Mouse (Mus musculus): Measurements from ENCODE around the gene Tceal9.
"Not testable (repeated sequence)": the region's sequence is repeated elsewhere in the genome, so short reads cannot be mapped to it uniquely, and the experiment has no call there.

Tceal9 gene

GRCm38 (mm10) chrX:136244574-136245229 lies at the start of gene Tceal9:
Tceal9 (plus strand) TSS chrX:136245079.
- peak; percentile 54 to 59 for DNase-seq (ENCODE audit: low spot score in 2 of 2)

GRCm38 (mm10) chrX:136195193-136195944 lies 49.5 kb upstream of the Tceal9 start:
- DNase-seq (ENCODE audit: low spot score in 2 of 2): no peak

- DNase-seq (ENCODE audit: low spot score in 2 of 2): no peak
These were observed 48.0 kb upstream of the Tceal9 start for GRCm38 (mm10) chrX:136196873-136197272.

- no peak for DNase-seq (ENCODE audit: low spot score in 2 of 2)
These were observed 41.6 kb upstream of the Tceal9 start for GRCm38 (mm10) chrX:136203257-136203656.

- peak; percentile 38 to 71 for DNase-seq (ENCODE audit: low spot score in 2 of 2)
These were observed 41.2 kb upstream of the Tceal9 start, which contains the start of gene Tceal5 for GRCm38 (mm10) chrX:136203664-136204066. Tceal5 (minus strand) TSS chrX:136203876.

- no peak for DNase-seq (ENCODE audit: low spot score in 2 of 2)
These were observed 40.5 kb upstream of the Tceal9 start for GRCm38 (mm10) chrX:136204406-136204805.

- DNase-seq (ENCODE audit: low spot score in 2 of 2): no peak
These were observed 31.5 kb upstream of the Tceal9 start for GRCm38 (mm10) chrX:136213396-136213795.

- DNase-seq (ENCODE audit: low spot score in 2 of 2): not testable (repeated sequence)
These were observed 29.9 kb upstream of the Tceal9 start, which contains the start of the genes Tceal7 and Bex1 for GRCm38 (mm10) chrX:136214729-136215677. Tceal7 (plus strand) TSS chrX:136214779. Bex1 (minus strand) TSS chrX:136215513.

- no peak for DNase-seq (ENCODE audit: low spot score in 2 of 2)
These were observed 28.6 kb upstream of the Tceal9 start for GRCm38 (mm10) chrX:136216303-136216702.

- no peak for DNase-seq (ENCODE audit: low spot score in 2 of 2)
These were observed 21.2 kb upstream of the Tceal9 start for GRCm38 (mm10) chrX:136223714-136224113.

GRCm38 (mm10) chrX:136227768-136228167 lies 17.1 kb upstream of the Tceal9 start:
- DNase-seq (ENCODE audit: low spot score in 2 of 2): no peak

GRCm38 (mm10) chrX:136238118-136238517 lies 6.8 kb upstream of the Tceal9 start:
- DNase-seq (ENCODE audit: low spot score in 2 of 2): no peak

- no peak for DNase-seq (ENCODE audit: low spot score in 2 of 2)
These were observed 1.7 kb upstream of the Tceal9 start for GRCm38 (mm10) chrX:136243181-136243580.

- DNase-seq (ENCODE audit: low spot score in 2 of 2): no peak
These were observed 717 bp downstream of the Tceal9 start for GRCm38 (mm10) chrX:136245521-136246071.

- no peak for DNase-seq (ENCODE audit: low spot score in 2 of 2)
These were observed 3.9 kb downstream of the Tceal9 start for GRCm38 (mm10) chrX:136248811-136249210.

GRCm38 (mm10) chrX:136249671-136250070 lies 4.8 kb downstream of the Tceal9 start:
- no peak for DNase-seq (ENCODE audit: low spot score in 2 of 2)

GRCm38 (mm10) chrX:136252023-136252729 lies 7.3 kb downstream of the Tceal9 start:
- DNase-seq (ENCODE audit: low spot score in 2 of 2): no peak

- DNase-seq (ENCODE audit: low spot score in 2 of 2): no peak
These were observed 22.8 kb downstream of the Tceal9 start for GRCm38 (mm10) chrX:136267720-136268119.

GRCm38 (mm10) chrX:136268173-136268572 lies 23.3 kb downstream of the Tceal9 start:
- no peak for DNase-seq (ENCODE audit: low spot score in 2 of 2)

GRCm38 (mm10) chrX:136269743-136270392 lies 25.0 kb downstream of the Tceal9 start, which contains the start of gene Bex3:
Bex3 (plus strand) TSS chrX:136270253.
- peak; percentile 20 to 53 for DNase-seq (ENCODE audit: low spot score in 2 of 2)

All from right cerebral cortex, postnatal 36 days (tissue).